Mouse (Mus musculus): ENCODE measurements around the gene Lfng. TPM values are rescaled to one million over a fixed set of nuclear protein-coding genes. Genes with fewer than 3 reads are reported as not detected.
A peak's percentile ranks its signal among the peaks of the same experiment; 100 is the strongest.

Lfng gene
- polyA plus RNA-seq (2012; rRNA removed): 35.1 and 37.0 TPM in 2 replicates

DNA sequence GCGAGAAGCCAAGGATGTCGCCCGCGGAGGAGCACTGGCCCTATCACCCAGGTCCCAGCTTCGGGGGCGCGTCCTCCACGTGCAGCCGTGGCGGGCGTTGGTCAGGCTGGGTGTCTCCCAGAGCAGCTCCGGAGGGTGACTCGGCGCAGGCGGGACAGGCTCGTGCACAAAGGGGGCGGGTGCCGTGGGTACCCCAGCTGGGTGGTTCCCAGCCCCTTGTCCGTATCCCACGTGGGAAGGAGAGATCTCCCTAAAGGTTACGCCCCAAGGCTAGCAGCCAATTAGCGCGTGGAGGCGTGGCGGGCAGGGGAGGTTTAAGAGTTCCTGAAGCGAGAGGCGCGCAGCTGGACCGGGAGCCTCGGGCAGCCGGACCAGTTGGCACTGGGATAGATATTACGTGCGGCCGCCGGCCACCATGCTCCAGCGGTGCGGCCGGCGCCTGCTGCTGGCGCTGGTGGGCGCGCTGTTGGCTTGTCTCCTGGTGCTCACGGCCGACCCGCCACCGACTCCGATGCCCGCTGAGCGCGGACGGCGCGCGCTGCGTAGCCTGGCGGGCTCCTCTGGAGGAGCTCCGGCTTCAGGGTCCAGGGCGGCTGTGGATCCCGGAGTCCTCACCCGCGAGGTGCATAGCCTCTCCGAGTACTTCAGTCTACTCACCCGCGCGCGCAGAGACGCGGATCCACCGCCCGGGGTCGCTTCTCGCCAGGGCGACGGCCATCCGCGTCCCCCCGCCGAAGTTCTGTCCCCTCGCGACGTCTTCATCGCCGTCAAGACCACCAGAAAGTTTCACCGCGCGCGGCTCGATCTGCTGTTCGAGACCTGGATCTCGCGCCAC is at the start of gene Lfng:
Gene Lfng (plus strand): TSS at position 320 of the 835 bp plus-strand sequence.
- H3K27ac ChIP-seq (ENCODE audit: insufficient read depth, low read length): peak within 1 kb of the TSS; percentile 75
- no peak for TF ChIP-seq CTCF (IDR thresholded peaks at IDR 0.05; ENCODE audit: extremely low read depth, insufficient read depth, low read length)
- TF ChIP-seq POLR2A (IDR thresholded peaks at IDR 0.05; ENCODE audit: extremely low read depth, insufficient read depth, low read length): peak; percentile 80
- no peaks in the 10 kb centered on the region for H3K4me1 ChIP-seq (ENCODE audit: control insufficient read depth, insufficient read depth, low read length)
- peak within 1 kb of the TSS; percentile 48 for H3K4me3 ChIP-seq (ENCODE audit: insufficient read depth, low read length)

DNA sequence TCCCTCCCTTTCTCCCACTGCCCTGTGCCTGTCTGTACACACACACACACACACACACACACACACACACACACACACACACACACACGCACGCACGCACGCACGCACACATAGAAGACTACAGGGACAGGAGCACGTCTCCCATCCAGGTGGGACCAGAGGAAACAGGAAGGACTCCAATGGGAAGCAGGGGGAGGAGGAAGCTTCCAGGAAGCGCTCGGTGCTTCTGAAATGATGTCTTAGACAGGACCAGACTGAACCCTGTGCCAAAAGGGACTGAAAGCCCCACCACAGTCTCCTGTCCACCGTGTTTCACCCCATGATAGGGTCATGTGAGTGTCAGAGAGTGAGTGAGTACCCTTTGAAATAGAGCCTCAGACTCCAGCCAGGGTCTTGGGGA is 44.5 kb upstream of the Lfng start:
- no peak for TF ChIP-seq POLR2A (IDR thresholded peaks at IDR 0.05; ENCODE audit: extremely low read depth, insufficient read depth, low read length)
- no peak for TF ChIP-seq CTCF (IDR thresholded peaks at IDR 0.05; ENCODE audit: extremely low read depth, insufficient read depth, low read length)
- H3K4me1 ChIP-seq (ENCODE audit: control insufficient read depth, insufficient read depth, low read length): no peaks in the 10 kb centered on the region
- no peak overlapping the region for H3K27ac ChIP-seq (ENCODE audit: insufficient read depth, low read length)
- H3K4me3 ChIP-seq (ENCODE audit: insufficient read depth, low read length): no peak overlapping the region

- no peak within 1 kb of the TSS for H3K4me3 ChIP-seq (ENCODE audit: insufficient read depth, low read length)
- no peak within 1 kb of the TSS for H3K27ac ChIP-seq (ENCODE audit: insufficient read depth, low read length)
- H3K4me1 ChIP-seq (ENCODE audit: control insufficient read depth, insufficient read depth, low read length): 0 out of 2 replicates have a peak, but pooled peaks cover 1% of the 10 kb centered on the region
- no peak for TF ChIP-seq POLR2A (IDR thresholded peaks at IDR 0.05; ENCODE audit: extremely low read depth, insufficient read depth, low read length)
- TF ChIP-seq CTCF (IDR thresholded peaks at IDR 0.05; ENCODE audit: extremely low read depth, insufficient read depth, low read length): no peak
These were observed 42.2 kb upstream of the Lfng start, which contains the start of gene Grifin for GRCm38 (mm10) chr5:140564896-140565295. Gene Grifin, minus strand, starts transcription at chr5:140565071.

DNA sequence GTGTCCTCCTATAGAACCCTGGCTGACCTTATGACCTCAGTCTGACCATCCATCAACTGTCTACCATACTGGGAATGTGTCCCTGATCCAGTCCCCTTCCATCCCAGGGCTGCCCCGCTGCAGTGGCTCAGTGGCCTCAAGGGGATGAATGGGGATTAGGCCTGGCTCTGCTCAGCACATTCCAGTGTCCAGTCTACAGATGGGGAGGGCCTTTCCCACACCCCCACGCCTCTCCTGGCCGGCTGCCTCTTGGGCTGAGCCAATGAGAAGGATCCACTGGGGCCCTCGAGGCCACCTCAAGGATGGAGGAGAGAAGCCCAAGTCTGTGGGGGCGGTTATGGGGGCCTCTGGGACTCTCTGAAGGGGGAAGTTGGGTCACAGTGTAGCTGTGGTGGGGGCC is 41.7 kb upstream of the Lfng start:
- H3K27ac ChIP-seq (ENCODE audit: insufficient read depth, low read length): no peak overlapping the region
- TF ChIP-seq POLR2A (IDR thresholded peaks at IDR 0.05; ENCODE audit: extremely low read depth, insufficient read depth, low read length): no peak
- no peak for TF ChIP-seq CTCF (IDR thresholded peaks at IDR 0.05; ENCODE audit: extremely low read depth, insufficient read depth, low read length)
- H3K4me3 ChIP-seq (ENCODE audit: insufficient read depth, low read length): no peak overlapping the region
- 0 out of 2 replicates have a peak, but pooled peaks cover 1% of the 10 kb centered on the region for H3K4me1 ChIP-seq (ENCODE audit: control insufficient read depth, insufficient read depth, low read length)

- 0 out of 2 replicates have a peak, but pooled peaks cover 1% of the 10 kb centered on the region for H3K4me1 ChIP-seq (ENCODE audit: control insufficient read depth, insufficient read depth, low read length)
- no peak overlapping the region for H3K4me3 ChIP-seq (ENCODE audit: insufficient read depth, low read length)
- no peak overlapping the region for H3K27ac ChIP-seq (ENCODE audit: insufficient read depth, low read length)
- TF ChIP-seq POLR2A (IDR thresholded peaks at IDR 0.05; ENCODE audit: extremely low read depth, insufficient read depth, low read length) (no peak), CTCF (IDR thresholded peaks at IDR 0.05; ENCODE audit: extremely low read depth, insufficient read depth, low read length) (peak; percentile 50)
These were observed 41.3 kb upstream of the Lfng start for GRCm38 (mm10) chr5:140565856-140566255.

DNA sequence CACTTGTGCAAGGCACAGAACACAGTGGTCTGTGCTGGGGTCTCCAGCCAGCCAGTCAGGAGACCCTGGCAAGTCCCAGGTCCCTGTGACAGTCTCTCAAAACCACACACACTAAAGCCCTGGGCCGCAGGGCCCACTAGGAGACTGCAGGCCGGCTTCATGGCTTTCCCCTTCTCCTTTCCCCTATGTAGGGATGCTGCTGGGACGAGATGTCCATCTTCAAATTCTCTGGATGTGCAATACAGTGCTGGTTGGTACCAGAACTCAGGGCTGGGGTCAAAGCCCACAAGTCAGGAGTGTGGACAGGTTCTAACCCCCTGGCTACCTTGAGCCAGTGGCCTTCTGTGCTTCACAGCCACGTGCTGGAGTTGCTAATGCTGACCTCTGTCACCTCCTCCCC is 40.8 kb upstream of the Lfng start:
- Histone ChIP-seq H3K4me1 (ENCODE audit: control insufficient read depth, insufficient read depth, low read length) (0 out of 2 replicates have a peak, but pooled peaks cover 1% of the 10 kb centered on the region), H3K4me3 (ENCODE audit: insufficient read depth, low read length) (no peak overlapping the region), H3K27ac (ENCODE audit: insufficient read depth, low read length) (no peak overlapping the region)
- no peak for TF ChIP-seq CTCF (IDR thresholded peaks at IDR 0.05; ENCODE audit: extremely low read depth, insufficient read depth, low read length)
- TF ChIP-seq POLR2A (IDR thresholded peaks at IDR 0.05; ENCODE audit: extremely low read depth, insufficient read depth, low read length): no peak

- no peak overlapping the region for H3K27ac ChIP-seq (ENCODE audit: insufficient read depth, low read length)
- H3K4me3 ChIP-seq (ENCODE audit: insufficient read depth, low read length): no peak overlapping the region
- no peak for TF ChIP-seq CTCF (IDR thresholded peaks at IDR 0.05; ENCODE audit: extremely low read depth, insufficient read depth, low read length)
- TF ChIP-seq POLR2A (IDR thresholded peaks at IDR 0.05; ENCODE audit: extremely low read depth, insufficient read depth, low read length): no peak
- H3K4me1 ChIP-seq (ENCODE audit: control insufficient read depth, insufficient read depth, low read length): 0 out of 2 replicates have a peak, but pooled peaks cover 1% of the 10 kb centered on the region
These were observed 39.8 kb upstream of the Lfng start for GRCm38 (mm10) chr5:140567321-140567720.

GRCm38 (mm10) chr5:140567751-140568150 is 39.4 kb upstream of the Lfng start:
- TF ChIP-seq CTCF (IDR thresholded peaks at IDR 0.05; ENCODE audit: extremely low read depth, insufficient read depth, low read length): no peak
- TF ChIP-seq POLR2A (IDR thresholded peaks at IDR 0.05; ENCODE audit: extremely low read depth, insufficient read depth, low read length): no peak
- no peak overlapping the region for H3K27ac ChIP-seq (ENCODE audit: insufficient read depth, low read length)
- no peak overlapping the region for H3K4me3 ChIP-seq (ENCODE audit: insufficient read depth, low read length)

GRCm38 (mm10) chr5:140568321-140568970 is 38.7 kb upstream of the Lfng start:
- 0 out of 2 replicates have a peak, but pooled peaks cover 1% of the 10 kb centered on the region for H3K4me1 ChIP-seq (ENCODE audit: control insufficient read depth, insufficient read depth, low read length)
- TF ChIP-seq POLR2A (IDR thresholded peaks at IDR 0.05; ENCODE audit: extremely low read depth, insufficient read depth, low read length): no peak
- TF ChIP-seq CTCF (IDR thresholded peaks at IDR 0.05; ENCODE audit: extremely low read depth, insufficient read depth, low read length): peak; percentile 78
- no peak overlapping the region for H3K27ac ChIP-seq (ENCODE audit: insufficient read depth, low read length)
- H3K4me3 ChIP-seq (ENCODE audit: insufficient read depth, low read length): no peak overlapping the region

More at GRCm38 (mm10) chr5:140567751-140568150, 39.4 kb upstream of the Lfng start:
- 0 out of 2 replicates have a peak, but pooled peaks cover 1% of the 10 kb centered on the region for H3K4me1 ChIP-seq (ENCODE audit: control insufficient read depth, insufficient read depth, low read length)

Data from cortical plate, adult 2 months (tissue).